Mouse (Mus musculus): Measurements from ENCODE around the gene Elmod1.
"Not testable (repeated sequence)": the region's sequence is repeated elsewhere in the genome, so short reads cannot be mapped to it uniquely, and the experiment has no call there.

Elmod1 gene

DNA sequence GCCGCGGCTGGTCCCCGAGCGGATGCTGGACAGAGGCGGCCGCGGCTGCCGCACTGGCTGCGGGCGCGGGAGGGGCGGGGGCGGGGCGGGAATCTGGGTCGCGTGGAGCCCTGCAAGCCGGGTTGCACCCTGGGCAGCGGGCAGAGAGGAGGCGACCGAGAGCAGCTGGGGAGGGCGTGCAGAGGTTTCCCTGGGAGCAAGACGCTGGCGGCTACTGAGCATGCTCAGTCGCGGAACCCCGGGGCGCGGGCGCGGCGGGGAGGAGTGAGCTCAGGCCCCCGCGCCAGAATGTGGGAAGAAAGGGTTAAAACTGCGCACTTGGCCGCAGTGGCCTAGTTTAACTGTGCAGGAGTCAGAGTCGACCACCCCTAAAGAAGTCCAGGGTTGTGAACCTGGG is at the start of gene Elmod1:
Elmod1 (minus strand) TSS at position 180 of the 397 bp plus-strand sequence.
- no peak for DNase-seq

DNA sequence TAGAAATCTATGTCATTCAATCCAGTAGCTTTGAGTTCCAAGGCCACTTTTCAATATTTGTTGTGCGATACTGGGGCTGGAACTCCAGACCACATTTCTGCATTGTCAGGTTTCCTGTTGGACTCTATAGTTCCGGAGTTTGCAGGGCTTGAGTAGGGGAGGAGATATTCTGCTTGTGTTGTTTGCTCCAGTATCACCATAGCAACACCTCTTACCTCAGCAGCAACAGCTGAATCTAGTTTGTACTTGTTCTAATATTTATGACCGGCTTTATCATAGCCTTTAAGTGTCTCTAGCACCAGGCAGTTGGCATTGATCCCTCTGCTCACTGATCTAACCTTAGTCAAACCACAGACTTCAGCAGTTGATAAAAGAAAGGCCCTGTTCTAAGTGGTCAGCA is 47.7 kb upstream of the Elmod1 start:
- no peak for DNase-seq

DNA sequence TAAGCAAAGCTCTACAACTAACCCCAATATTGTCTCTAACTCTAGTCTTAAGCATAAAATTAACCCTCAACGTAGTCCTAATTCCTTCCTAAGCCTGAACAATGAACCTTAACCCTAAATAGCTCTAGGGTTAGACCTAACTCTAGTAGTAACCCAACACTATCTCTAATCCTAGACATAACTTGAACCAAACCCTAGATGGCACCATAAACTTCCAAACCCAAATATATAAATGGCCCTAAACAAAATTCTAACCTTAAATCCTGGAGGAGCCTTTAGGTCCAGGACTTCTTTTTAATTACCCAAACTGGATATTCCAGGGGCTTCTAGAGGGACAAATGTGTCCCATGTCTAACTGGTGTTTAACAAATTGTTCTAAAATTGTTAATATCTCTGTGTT is 19.4 kb upstream of the Elmod1 start:
- DNase-seq: no peak

DNA sequence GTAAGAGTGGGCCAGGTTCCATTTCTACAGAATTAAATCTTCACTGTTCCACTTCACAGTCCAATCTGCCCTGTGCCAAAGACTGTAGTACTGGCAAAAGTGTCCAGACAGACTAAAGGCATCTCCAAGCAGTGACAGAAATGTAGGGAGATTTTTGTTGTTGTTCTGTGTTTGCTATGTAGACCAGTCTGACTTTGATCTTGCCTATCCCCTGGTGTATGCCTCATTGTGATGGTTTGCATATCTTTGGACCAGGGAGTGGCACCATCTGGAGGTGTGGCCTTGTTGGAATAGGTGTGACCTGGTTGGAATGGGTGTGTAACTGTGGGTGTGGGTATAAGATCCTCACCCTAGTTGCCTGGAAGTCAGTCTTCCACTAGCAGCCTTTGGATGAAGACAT is 17.5 kb upstream of the Elmod1 start:
- DNase-seq: not testable (repeated sequence)

DNA sequence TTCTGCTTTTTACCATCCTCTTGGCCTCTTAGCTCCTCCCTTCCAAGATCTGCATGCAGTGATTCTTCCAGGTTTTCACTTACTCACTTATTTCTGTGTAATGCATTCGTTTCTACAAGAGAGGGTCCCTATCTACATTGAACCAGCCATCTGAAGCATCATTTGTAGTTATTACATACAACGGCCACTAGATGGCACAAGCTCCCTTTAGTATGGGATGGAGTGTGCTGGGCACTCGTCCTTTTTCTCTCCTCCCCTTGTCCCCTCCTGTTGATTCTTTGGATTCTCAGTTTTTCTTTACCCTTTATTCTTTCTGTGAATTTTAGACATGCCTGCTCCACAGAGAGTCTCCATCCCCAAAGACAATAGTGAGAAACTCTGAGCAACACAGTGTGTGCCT is 15.8 kb upstream of the Elmod1 start:
- DNase-seq: peak in 1 of 2 experiments; percentile 6

DNA sequence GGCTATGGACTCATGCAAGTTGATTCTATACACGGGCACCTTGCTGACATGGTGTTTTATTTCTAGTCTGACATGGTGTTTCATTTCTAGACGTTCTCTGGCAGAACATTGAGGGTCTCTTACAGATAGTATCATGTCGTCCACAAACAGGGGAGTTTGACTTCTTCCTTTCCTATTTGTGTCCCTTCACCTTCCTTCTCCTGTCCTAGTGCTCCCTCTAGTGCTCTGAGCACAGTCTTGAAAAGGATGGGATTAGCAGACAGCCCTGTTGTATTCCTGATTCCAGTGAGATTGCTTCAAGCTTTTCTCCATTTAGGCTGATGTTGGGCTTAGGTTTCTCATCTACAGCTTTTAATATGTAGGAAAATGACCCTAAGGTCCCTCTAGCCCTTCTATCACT is 11.9 kb upstream of the Elmod1 start:
- DNase-seq: no peak

DNA sequence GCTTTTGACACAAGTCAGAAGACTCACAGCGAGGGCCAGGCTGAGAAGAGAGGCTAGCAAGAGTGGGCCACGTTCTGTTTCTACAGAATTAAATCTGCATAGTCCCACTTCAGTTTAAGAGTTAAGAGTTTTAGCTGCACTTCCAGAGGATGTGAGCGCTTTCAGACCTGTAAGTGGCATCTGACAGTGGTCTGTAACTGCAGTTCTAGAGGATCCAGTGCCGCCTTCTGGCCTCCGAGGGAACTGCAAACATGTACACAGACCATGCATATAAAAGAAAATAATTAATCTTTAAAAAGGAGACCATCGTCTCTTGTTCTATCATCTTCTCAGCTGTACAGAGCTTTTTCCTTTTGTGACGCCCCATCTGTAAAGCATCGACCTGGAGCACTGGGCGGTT is 9.8 kb upstream of the Elmod1 start:
- DNase-seq: no peak

DNA sequence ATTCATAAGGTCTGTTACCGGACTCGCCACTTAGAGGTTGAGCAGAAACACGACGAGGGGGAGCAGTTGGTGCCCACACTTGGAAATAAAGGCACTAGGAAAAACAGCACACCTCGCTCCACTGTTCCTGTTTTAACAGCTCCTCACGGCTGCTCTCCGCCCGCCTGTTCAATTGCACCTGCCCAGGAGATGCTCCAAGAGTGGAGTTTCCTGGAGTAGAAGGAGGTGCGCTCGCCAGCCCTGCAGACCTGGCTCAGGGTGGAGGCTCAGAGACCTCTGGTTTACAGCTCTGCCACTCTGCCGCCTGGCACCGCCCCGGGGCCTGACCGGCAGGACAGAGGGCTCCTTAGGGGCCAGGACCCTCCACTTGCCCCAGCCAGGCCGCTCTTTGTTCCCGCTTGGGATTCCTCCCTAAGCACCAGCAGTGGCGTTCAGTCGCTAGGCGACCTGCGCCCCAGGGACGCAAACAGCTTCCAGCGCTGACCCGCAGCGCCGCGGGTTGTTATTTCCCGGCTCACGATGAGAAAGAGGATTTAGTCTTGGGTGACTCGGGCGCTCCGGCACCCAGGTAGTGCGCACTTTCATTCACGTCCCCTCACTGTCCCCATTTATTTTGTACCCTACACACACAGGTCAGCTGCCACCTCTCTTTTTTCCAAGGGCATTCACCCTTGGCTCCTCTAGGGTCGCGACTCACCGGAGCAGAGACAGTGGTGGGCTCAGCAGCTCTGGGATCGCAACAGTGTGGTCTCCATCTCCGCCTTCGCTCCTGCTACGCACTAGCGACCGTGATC is 576 bp downstream of the Elmod1 start:
- DNase-seq: no peak

DNA sequence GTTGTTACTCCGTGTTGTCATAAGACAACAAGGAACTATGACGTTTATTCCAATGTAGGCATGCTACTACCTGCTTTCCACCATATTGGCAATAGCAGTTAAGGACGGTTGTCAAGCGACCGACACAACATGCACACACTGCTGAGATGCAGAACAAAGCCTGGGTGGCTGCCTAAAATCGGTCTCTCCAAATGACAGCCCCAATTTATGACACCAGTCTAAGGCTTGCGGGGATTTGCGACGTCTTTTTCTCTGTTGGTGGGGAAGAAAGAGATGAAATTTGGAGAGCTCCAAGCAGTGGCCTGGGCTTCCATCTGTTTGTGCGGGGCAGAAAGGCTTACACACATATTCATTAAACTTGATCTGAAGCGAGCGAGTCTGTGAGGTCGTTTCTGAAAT is 1.2 kb downstream of the Elmod1 start:
- DNase-seq: no peak

DNA sequence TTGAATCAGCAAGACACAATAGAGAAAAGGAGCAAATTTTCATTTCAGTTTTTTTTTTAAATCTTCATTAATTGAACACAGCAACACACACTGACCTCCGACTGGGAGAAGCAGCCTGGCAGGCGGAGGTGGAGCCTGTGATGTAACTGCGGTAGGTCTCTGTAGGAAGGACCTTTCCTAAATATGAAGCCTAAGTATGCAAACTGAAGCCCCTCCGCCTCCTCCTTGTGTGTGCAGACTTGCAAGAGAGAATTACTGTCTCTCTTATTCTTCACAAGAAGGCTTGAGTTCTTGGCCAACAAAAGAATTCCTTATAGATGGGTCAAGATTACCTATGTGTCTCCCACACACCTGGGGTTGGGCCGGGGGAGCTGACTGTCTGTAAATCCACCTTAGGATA is 1.9 kb downstream of the Elmod1 start:
- DNase-seq: no peak

DNA sequence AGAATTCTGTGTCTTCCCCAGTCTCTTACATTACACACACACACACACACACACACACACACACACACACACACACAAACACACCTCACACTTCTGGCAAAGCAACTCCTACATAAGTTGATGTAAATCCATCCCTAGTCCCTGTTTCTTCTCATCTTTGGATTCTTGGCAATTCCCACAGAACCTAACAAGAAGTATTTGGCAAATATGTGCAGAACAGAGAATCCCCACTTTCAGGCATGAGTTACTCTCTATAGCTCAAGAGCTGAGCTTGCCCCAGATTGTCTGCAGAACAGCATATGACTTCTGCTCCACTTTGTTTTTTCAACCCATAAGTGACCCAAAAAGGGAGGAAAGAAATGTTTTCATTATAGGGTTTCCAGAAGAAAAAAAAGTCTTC is 2.7 kb downstream of the Elmod1 start:
- no peak for DNase-seq

DNA sequence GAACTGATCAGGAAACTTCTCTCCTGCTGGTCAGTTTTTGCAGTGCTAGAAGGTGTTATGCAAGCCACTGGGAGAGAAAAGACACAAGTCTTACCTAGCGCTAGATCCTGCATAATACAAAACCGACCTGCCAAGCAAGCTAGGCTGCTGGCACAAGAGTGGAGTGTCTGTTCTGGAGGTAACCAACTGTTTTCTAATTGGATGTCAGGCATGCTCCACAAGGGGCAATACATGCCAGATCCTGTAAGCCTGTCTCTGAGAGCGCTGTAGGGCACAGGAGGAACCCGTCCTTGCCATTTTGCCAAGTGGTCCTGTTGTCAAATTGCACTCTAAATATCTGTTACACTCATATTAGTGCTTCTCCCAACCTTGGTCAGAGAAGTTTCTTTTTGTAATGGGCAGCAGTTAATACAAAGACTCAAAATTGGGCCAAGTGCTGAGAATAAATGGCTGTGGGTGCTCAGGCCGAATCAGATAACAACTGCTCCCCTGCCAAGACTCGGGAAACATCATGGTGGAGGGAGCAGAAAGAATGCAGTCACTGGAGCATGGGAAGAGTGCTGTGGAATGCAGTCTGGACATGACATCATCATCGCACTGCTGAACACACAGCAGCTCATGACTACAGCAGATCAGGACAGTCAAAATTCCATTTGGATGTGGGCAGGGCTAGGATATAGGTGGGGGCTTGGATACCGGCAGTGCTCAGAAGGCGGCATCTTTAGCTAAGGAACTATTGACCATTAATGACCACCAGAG is 7.3 kb downstream of the Elmod1 start:
- DNase-seq: no peak

DNA sequence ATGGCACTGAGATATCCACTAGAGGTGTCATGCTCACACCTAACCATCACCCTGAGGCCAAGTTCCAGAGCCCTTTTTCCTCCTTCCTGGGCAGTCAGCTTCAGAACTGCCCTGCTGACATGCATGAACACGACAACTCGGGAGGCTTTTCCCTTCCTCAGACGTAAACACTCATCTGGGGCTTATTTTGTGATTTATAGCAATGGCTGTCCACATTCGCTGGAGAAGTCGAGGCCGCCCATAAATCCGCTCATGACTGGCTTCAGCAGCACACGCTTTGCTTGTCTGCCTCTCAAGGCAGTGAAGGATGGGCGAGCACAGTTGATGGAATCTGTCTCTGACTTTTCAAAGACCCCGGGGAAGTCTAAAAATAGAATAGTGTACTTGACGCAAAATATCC is 18.1 kb downstream of the Elmod1 start:
- DNase-seq: no peak

DNA sequence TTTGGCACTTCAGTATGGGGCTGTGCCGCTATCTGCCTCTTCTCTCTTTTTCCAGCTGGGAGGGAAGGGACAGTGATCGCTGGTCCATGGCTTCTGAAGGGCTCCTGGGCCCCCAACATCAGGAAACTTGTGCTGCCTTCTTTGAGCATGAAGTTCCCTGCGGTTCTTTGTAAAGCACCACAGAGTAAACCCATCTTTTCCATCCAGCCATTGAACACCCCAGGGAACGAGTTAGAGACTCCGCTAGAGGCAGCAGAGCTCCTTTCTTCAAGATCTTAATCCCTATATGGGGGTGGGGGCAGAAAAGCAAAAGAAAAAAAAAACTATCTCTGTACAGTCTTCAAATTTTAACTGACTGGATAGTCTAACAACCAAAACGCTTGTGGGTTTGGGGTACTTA is 20.2 kb downstream of the Elmod1 start:
- no peak for DNase-seq

DNA sequence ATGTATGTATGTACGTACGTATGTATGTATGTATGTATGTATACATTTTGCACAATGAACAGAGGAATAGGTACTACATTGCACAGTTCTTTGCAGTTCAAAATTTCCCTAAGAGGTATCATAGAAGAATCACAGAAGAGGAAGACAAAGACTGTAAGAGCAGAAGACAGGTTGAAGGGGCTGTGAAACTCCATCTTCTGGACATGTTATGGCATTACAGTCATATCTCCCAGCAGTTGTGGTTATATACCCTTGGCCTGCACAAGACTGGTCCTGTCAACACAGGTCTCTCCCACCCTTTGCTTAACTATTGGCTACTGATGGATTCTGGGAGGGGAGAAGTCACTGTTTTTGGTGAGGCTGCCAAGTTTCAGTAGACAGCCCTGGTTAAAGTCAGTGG is 27.6 kb downstream of the Elmod1 start:
- no peak for DNase-seq

DNA sequence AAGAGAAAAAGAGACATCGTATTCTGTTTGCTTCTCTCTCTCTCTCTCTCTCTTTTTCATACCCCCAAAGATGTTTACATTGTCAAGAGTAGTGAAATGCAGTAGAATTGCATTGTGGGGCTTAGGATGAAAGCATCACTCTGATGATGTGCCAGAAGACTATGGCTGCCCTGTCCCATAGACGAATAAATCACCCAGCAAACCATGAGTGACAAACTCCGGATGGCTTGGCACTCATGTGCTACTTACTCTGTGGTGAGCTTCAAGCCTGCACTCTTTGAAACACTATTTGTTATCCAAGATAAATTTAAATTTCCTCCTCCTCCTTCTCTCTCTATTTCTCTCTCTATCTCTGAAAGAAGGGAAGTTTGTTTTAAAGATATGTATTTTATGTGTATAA is 36.5 kb downstream of the Elmod1 start:
- DNase-seq: no peak

DNA sequence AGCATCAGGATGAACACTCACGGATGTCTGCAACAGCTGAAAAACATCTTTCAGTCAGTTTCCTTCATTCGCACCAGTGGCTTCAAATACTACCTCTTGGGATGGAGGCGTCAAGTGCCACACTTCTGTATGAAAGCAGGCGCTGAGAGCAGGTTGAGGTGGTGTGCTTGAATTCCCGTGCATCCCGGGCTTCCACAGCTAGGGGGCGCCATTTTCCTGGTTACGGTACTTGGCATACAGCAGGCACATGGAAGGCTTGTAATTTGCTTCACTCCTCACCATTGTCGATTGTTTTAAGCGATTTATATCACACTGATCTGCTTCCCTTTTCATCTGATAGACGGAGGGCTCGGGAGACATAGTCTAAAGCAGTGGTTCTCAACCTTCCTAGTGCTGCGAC is 40.9 kb downstream of the Elmod1 start:
- no peak for DNase-seq

DNA sequence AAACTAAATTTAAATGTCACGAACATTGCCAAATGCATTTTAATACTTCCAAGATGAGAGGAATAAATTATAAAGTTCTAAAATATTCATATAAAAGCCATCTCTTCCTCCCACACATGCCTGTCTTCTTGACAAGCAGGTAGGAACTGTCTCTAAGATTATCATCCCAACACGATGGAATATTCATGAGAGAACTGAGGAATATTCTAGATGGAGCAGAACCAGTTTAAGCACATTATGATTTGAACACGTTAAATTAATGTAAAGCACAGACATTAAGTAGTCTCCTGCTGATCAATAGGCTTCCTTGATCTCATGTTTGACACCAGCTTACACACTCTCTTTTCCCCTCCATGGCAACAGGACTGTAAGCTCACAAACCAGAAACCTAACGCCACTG is 41.7 kb downstream of the Elmod1 start:
- DNase-seq: no peak

DNA sequence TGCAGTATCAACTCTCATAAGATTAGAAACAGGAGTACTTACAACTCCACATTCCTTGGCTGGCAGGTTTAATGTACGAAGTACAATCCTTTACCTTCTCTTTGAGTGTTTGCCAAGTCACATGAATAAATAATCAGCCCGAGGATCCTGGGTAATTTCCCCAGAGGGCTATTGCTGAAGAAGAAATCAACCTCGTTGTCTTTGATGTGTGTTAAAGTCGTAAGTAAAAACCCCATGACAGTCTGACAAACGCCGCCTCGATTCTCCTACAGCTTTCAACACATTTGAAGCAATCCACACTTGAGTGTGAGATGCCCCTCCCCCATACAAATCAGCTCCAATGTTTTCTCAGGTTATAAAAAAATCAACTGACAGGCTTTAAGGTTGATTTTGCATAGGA is 44.2 kb downstream of the Elmod1 start:
- DNase-seq: no peak

DNA sequence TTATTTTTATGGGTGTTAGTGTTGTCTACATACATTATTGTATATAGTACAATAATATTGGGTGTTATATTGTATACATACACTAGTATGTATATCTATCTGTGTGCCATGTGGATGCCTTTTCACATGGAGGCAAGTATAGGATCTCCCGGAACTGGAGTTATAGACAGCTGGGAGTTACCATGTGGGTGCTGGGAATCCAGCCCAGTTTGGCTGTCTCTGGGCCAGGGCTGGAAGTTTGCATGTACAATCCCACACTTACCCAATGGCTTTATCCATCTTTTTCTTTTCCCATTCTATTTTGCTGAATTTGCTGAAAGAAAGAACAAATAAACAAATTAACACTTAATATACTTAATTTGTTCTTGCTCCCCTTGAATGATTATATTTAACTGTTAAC is 54.0 kb downstream of the Elmod1 start:
- DNase-seq: no peak

DNA sequence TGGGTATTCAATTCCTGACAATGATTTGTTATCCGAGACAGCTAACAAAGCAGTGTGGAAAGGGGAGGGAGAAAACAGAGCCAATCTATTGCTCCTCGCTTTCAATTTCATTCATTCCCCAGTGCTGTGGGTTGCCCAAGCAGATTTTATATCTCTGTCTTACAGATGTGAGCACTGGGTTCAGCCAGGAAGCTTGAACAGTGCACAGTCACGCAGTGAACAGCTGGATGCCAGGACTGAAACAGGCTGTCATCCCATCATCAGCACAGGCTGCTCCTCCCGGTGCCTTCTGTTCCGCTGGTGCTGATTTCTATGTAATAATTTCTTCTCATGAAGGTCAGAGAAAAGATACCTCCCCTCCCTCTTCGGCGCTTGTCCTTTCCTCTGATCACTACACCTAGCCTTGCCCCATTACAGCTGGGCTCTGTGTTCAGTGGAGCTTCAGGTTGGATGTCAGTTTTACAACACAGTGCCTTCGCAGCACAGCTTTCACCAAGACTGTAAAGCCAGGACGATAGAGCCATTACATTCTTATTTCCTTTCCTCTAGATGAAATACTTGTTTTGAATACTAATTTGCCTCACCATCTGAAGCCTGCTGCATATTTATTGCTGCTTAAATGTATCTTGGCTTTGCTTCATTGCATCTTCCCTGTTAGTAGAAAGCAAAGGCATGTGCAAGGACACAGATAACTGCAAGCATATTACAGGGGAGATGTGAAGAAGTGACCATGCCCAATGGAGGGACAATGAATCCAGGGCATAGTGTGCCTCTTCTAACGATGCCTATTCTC is 59.0 kb downstream of the Elmod1 start:
- DNase-seq: no peak

DNA sequence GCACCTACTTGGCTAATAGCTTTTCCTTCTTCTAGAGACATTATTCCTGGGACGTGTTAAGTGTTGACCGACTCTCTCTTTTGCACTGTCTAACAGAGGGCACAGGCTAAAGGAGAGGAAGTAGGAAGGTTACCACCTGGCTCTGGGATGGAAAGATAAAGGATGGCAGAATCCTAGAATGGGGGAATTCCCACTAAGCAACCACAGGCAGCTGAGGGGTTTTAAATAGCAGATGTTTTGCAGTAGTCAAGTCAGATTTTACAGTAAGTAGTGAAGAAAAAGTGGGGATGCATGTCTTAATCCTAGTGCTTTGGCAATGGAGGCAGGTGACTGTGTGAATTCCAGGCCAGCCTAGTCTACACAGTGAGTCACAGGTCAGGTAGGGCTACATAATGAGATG is 64.3 kb downstream of the Elmod1 start:
- DNase-seq: no peak

DNA sequence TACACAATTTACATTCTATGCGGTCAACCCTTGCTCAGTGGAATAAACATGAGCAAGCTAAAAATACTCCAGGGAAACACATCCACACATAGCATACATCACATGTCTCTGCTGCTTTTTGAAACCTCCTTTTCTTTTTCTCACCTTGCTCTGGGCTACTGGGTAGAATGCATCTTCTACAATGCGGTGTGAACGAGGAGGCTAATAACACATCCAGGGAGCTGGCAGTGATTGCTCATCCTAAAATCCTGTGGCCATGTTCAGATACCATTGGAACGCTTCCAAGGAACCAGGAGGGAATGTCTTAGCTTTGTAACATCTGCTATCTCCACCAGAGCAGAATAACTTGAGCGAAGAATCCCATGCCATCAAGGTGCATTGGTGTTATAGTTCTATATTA is 64.8 kb downstream of the Elmod1 start:
- no peak for DNase-seq

DNA sequence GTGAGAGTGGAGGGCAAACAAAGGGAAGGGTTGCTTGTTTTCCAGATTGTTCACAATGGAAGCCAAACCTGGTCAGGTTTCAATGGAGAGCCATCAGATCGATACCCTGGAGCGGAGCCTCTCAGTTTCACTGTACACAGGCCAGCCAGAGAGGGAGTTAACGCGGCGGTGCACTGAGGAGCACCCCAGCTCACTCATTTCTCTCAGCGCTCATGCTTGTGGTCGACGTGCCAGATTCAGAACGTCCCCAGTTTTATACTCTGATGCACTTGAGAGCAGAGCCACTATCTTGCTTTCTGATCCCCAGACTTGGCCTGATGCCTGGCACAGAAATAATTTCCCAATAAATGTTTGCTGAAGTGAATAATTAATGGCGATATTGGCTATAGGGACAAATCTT is 68.3 kb downstream of the Elmod1 start:
- no peak for DNase-seq

All from spleen, adult 18-20 months (tissue).